Mouse (Mus musculus): ENCODE results near the gene Lama1.
A peak's percentile ranks its signal among the peaks of the same experiment; 100 is the strongest.

- TF ChIP-seq CTCF (IDR thresholded peaks at IDR 0.05; ENCODE audit: extremely low read depth, insufficient read length, insufficient replicate concordance, low read depth, low read length) (peak; percentile 50; the same call in 1 of the 2 replicates), POLR2A (IDR thresholded peaks at IDR 0.05; ENCODE audit: low read depth, low read length) (no peak)
Observed at GRCm38 (mm10) chr17:67869731-67870601, 172.9 kb downstream of the Lama1 start.

Measured in small intestine, adult 2 months (tissue).